Mouse (Mus musculus) olfactory bulb, adult 2 months (tissue): ENCODE results near the gene Erich6.

ENCODE experiments used
- CTCF ChIP-seq: fragments of 200-500 bp; IDR thresholded peaks from 2 replicates; pipeline ENCODE4 v1.5.1; 2012; ENCODE audit warnings: low read depth, mild to moderate bottlenecking, low read length, moderate library complexity; ENCODE audit not compliant: insufficient read depth
- POLR2A ChIP-seq: fragments of 200-500 bp; IDR thresholded peaks from 2 replicates; pipeline ENCODE4 v1.6.1; 2012; ENCODE audit warnings: mild to moderate bottlenecking, low read depth, low read length, moderate library complexity; ENCODE audit not compliant: insufficient read depth

GRCm38 (mm10) chr3:58686206-58686921 lies 49.4 kb upstream of the Erich6 start:
- TF ChIP-seq POLR2A (no peak), CTCF (no peak)
